In genomic region chr16:30873493-30874211, GRCm38 (mm10) we compare ENCODE assay signal across 8 mouse cellular contexts.
DNase-seq lines count a peak whose midpoint lies in the region; ATAC-seq and TF ChIP-seq lines count a peak whose summit lies in the region.

No protein-coding gene starts in this region.

- ATAC-seq in hindbrain, embryonic 14.5 days (ENCODE audit: low FRiP score): peak; percentile 87
- no peak for ATAC-seq in liver, embryonic 13.5 days (ENCODE audit: low read depth)

- WGBS in hindbrain, embryonic 14.5 days: 25% methylated on average over 26 of the region's 26 CpGs
- 36% methylated on average over 26 of the region's 26 CpGs for WGBS in liver, embryonic 13.5 days (ENCODE audit: insufficient replicate concordance)

- H3K9ac ChIP-seq in hindbrain, embryonic 14.5 days: no peak overlapping the region
- no peak overlapping the region for H3K9ac ChIP-seq in liver, embryonic 13.5 days

- H3K36me3 ChIP-seq in hindbrain, embryonic 14.5 days (replicated peaks; ENCODE audit: control insufficient read depth, insufficient read depth): no peaks in the 10 kb centered on the region
- no peaks in the 10 kb centered on the region for H3K36me3 ChIP-seq in liver, embryonic 13.5 days

- intact Hi-C loops in gastrocnemius, postnatal 14 days (cut with DNase I; ENCODE audit: low total_unique reads): loop anchor here (10.0 kb wide), 1 partner anchor 279 kb away; the partner anchor contains the start of gene Fam43a

- peaks cover 19% of the 10 kb centered on the region for H3K4me1 ChIP-seq in hindbrain, embryonic 14.5 days (replicated peaks; ENCODE audit: control insufficient read depth, insufficient read depth, low read length)
- peaks cover 26% of the 10 kb centered on the region for H3K4me1 ChIP-seq in liver, embryonic 13.5 days (replicated peaks)

- H3K27me3 ChIP-seq in hindbrain, embryonic 14.5 days (ENCODE audit: control insufficient read depth, insufficient read depth, low read length): no peaks in the 10 kb centered on the region
- H3K27me3 ChIP-seq in liver, embryonic 13.5 days: no peaks in the 10 kb centered on the region

- H3K4me3 ChIP-seq in hindbrain, embryonic 14.5 days (replicated peaks; ENCODE audit: low read length): no peak overlapping the region
- H3K4me3 ChIP-seq in liver, embryonic 13.5 days (replicated peaks): no peak overlapping the region

- no peak for TF ChIP-seq CTCF in brain, embryonic 14.5 days (IDR thresholded peaks at IDR 0.05; ENCODE audit: borderline replicate concordance, extremely low read depth, insufficient read depth, insufficient read length)

- peak overlapping the region; percentile 23 for H3K4me2 ChIP-seq in hindbrain, embryonic 14.5 days (replicated peaks)
- peak overlapping the region; percentile 32 for H3K4me2 ChIP-seq in liver, embryonic 13.5 days

- H3K27ac ChIP-seq in hindbrain, embryonic 14.5 days: peak overlapping the region; percentile 56
- no peak overlapping the region for H3K27ac ChIP-seq in liver, embryonic 13.5 days

- DNase-seq in B cell, adult 2 months: peak; percentile 9 to 28
- DNase-seq in brain, embryonic 14.5 days (ENCODE audit: low read depth): peak; percentile 81
- DNase-seq in gastrocnemius, postnatal 14 days: peak; percentile 73
- peak; percentile 67 for DNase-seq in hindbrain, embryonic 14.5 days (ENCODE audit: low spot score)
- no peak for DNase-seq in liver, embryonic 13.5 days
- DNase-seq in retina, embryonic 14.5 days (ENCODE audit: low spot score): peak; percentile 65
- no peak for DNase-seq in left cerebral cortex, adult 8-10 months (ENCODE audit: low spot score in 2 of 2)
- no peak for DNase-seq in right cerebral cortex, postnatal 25 days

- no peaks in the 10 kb centered on the region for H3K9me3 ChIP-seq in hindbrain, embryonic 14.5 days (ENCODE audit: control insufficient read depth, low read length)
- H3K9me3 ChIP-seq in liver, embryonic 13.5 days (replicated peaks): no peaks in the 10 kb centered on the region

- TF ChIP-seq POLR2A in brain, embryonic 14.5 days (IDR thresholded peaks at IDR 0.05; ENCODE audit: borderline replicate concordance, extremely low read depth, insufficient read depth, insufficient read length, poor library complexity, severe bottlenecking): no peak

Comparison
In these comparisons a context has a peak if more than half of its experiments do, and no peak if none do; other contexts are left out.
1. DNase-seq: peak in B cell, adult 2 months (2 of 2), brain, embryonic 14.5 days (single experiment), gastrocnemius, postnatal 14 days (single experiment), hindbrain, embryonic 14.5 days (single experiment) and retina, embryonic 14.5 days (single experiment); none in liver, embryonic 13.5 days (single experiment), left cerebral cortex, adult 8-10 months (0 of 2) and right cerebral cortex, postnatal 25 days (single experiment).